Mouse (Mus musculus): Measurements from ENCODE around the gene Itih3. TPM values are rescaled to one million over a fixed set of nuclear protein-coding genes. Genes with fewer than 3 reads are reported as not detected.

Itih3 gene
- polyA plus RNA-seq, 1 experiment from 2014 or later = 0.58 TPM

- H3K9me3 ChIP-seq (ENCODE audit: control insufficient read depth, low read length) = no peaks in the 10 kb centered on the region
- no peak overlapping the region for H3K27ac ChIP-seq (ENCODE audit: low read length)
- no peak overlapping the region for H3K4me2 ChIP-seq (ENCODE audit: low read length)
- H3K27me3 ChIP-seq (replicated peaks; ENCODE audit: control insufficient read depth, insufficient read depth, low read length) = no peaks in the 10 kb centered on the region
- 86% methylated on average over 17 of the region's 17 CpGs for WGBS
- no peak overlapping the region for H3K4me3 ChIP-seq (replicated peaks; ENCODE audit: low read length)
- no peaks in the 10 kb centered on the region for H3K4me1 ChIP-seq (replicated peaks; ENCODE audit: control insufficient read depth, insufficient read depth, low read length)
- no peak overlapping the region for H3K9ac ChIP-seq (replicated peaks; ENCODE audit: low read depth, low read length)
- ATAC-seq = no peak
- no peaks in the 10 kb centered on the region for H3K36me3 ChIP-seq (ENCODE audit: control insufficient read depth, insufficient read depth)
Observed at GRCm38 (mm10) chr14:30880811-30881717, 42.5 kb downstream of the Itih3 start.

GRCm38 (mm10) chr14:30880251-30880650, 43.3 kb downstream of the Itih3 start:
- Histone ChIP-seq H3K9ac (replicated peaks; ENCODE audit: low read depth, low read length) (no peak overlapping the region), H3K9me3 (ENCODE audit: control insufficient read depth, low read length) (no peaks in the 10 kb centered on the region), H3K4me1 (replicated peaks; ENCODE audit: control insufficient read depth, insufficient read depth, low read length) (no peaks in the 10 kb centered on the region), H3K4me3 (replicated peaks; ENCODE audit: low read length) (no peak overlapping the region), H3K27ac (ENCODE audit: low read length) (no peak overlapping the region), H3K27me3 (replicated peaks; ENCODE audit: control insufficient read depth, insufficient read depth, low read length) (no peaks in the 10 kb centered on the region), H3K4me2 (ENCODE audit: low read length) (no peak overlapping the region), H3K36me3 (ENCODE audit: control insufficient read depth, insufficient read depth) (no peaks in the 10 kb centered on the region)
- ATAC-seq = no peak
- WGBS = 74% methylated on average over 8 of the region's 8 CpGs

- Histone ChIP-seq H3K4me2 (ENCODE audit: low read length) (no peak overlapping the region), H3K36me3 (ENCODE audit: control insufficient read depth, insufficient read depth) (no peaks in the 10 kb centered on the region), H3K27ac (ENCODE audit: low read length) (no peak overlapping the region), H3K4me3 (replicated peaks; ENCODE audit: low read length) (no peak overlapping the region), H3K27me3 (replicated peaks; ENCODE audit: control insufficient read depth, insufficient read depth, low read length) (no peaks in the 10 kb centered on the region), H3K9ac (replicated peaks; ENCODE audit: low read depth, low read length) (no peak overlapping the region), H3K9me3 (ENCODE audit: control insufficient read depth, low read length) (no peaks in the 10 kb centered on the region), H3K4me1 (replicated peaks; ENCODE audit: control insufficient read depth, insufficient read depth, low read length) (no peaks in the 10 kb centered on the region)
- 62% methylated on average over 9 of the region's 9 CpGs for WGBS
- no peak for ATAC-seq
Observed at GRCm38 (mm10) chr14:30879794-30880193, 43.8 kb downstream of the Itih3 start.

- H3K4me2 ChIP-seq (ENCODE audit: low read length) = no peak within 1 kb of the TSS
- no peak within 1 kb of the TSS for H3K27ac ChIP-seq (ENCODE audit: low read length)
- no peak within 1 kb of the TSS for H3K4me3 ChIP-seq (replicated peaks; ENCODE audit: low read length)
- WGBS = 63% methylated on average over 11 of the region's 11 CpGs
- no peaks in the 10 kb centered on the region for H3K4me1 ChIP-seq (replicated peaks; ENCODE audit: control insufficient read depth, insufficient read depth, low read length)
- H3K9me3 ChIP-seq (ENCODE audit: control insufficient read depth, low read length) = no peaks in the 10 kb centered on the region
- H3K9ac ChIP-seq (replicated peaks; ENCODE audit: low read depth, low read length) = no peak within 1 kb of the TSS
- peak; percentile 36; the same call in 1 of the 2 replicates for ATAC-seq
- H3K27me3 ChIP-seq (replicated peaks; ENCODE audit: control insufficient read depth, insufficient read depth, low read length) = no peaks in the 10 kb centered on the region
- H3K36me3 ChIP-seq (ENCODE audit: control insufficient read depth, insufficient read depth) = no peaks in the 10 kb centered on the region
Observed at GRCm38 (mm10) chr14:30878958-30879571, 44.5 kb downstream of the Itih3 start, which contains the start of gene Mustn1. Gene Mustn1, plus strand, starts transcription at chr14:30879200.

DNA sequence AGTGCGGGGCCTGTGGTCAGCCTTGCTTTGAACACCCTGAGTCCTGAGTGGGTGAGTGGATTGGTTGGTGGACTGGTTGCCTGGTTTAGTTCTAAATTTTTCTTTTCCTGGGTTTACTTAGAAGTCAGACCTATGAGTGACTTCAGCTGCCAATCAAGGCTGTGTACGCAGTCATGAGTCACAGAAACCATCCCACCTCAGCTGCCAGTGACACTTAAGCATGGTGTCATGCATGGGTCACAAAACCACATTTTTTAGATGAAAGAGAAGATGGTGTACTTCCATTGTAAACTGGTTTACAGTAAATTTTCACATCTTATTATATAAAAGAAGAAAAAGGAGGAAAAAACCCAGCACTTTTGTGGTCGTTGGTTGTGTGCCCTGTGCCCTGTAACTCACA, 45.7 kb downstream of the Itih3 start:
- Histone ChIP-seq H3K36me3 (ENCODE audit: control insufficient read depth, insufficient read depth) (0 out of 2 replicates have a peak, but pooled peaks cover under 1% of the 10 kb centered on the region), H3K9ac (replicated peaks; ENCODE audit: low read depth, low read length) (no peak overlapping the region), H3K27me3 (replicated peaks; ENCODE audit: control insufficient read depth, insufficient read depth, low read length) (no peaks in the 10 kb centered on the region), H3K9me3 (ENCODE audit: control insufficient read depth, low read length) (no peaks in the 10 kb centered on the region), H3K4me1 (replicated peaks; ENCODE audit: control insufficient read depth, insufficient read depth, low read length) (no peaks in the 10 kb centered on the region), H3K27ac (ENCODE audit: low read length) (no peak overlapping the region), H3K4me2 (ENCODE audit: low read length) (no peak overlapping the region), H3K4me3 (replicated peaks; ENCODE audit: low read length) (no peak overlapping the region)
- 92% methylated on average over 3 of the region's 3 CpGs for WGBS
- ATAC-seq = no peak

GRCm38 (mm10) chr14:30876451-30876850, 47.1 kb downstream of the Itih3 start:
- no peaks in the 10 kb centered on the region for H3K27me3 ChIP-seq (replicated peaks; ENCODE audit: control insufficient read depth, insufficient read depth, low read length)
- 92% methylated on average over 10 of the region's 10 CpGs for WGBS
- H3K27ac ChIP-seq (ENCODE audit: low read length) = no peak overlapping the region
- 0 out of 2 replicates have a peak, but pooled peaks cover 3% of the 10 kb centered on the region for H3K36me3 ChIP-seq (ENCODE audit: control insufficient read depth, insufficient read depth)
- ATAC-seq = no peak
- H3K9me3 ChIP-seq (ENCODE audit: control insufficient read depth, low read length) = no peaks in the 10 kb centered on the region
- no peak overlapping the region for H3K4me3 ChIP-seq (replicated peaks; ENCODE audit: low read length)
- H3K4me2 ChIP-seq (ENCODE audit: low read length) = no peak overlapping the region
- H3K9ac ChIP-seq (replicated peaks; ENCODE audit: low read depth, low read length) = no peak overlapping the region
- no peaks in the 10 kb centered on the region for H3K4me1 ChIP-seq (replicated peaks; ENCODE audit: control insufficient read depth, insufficient read depth, low read length)

DNA sequence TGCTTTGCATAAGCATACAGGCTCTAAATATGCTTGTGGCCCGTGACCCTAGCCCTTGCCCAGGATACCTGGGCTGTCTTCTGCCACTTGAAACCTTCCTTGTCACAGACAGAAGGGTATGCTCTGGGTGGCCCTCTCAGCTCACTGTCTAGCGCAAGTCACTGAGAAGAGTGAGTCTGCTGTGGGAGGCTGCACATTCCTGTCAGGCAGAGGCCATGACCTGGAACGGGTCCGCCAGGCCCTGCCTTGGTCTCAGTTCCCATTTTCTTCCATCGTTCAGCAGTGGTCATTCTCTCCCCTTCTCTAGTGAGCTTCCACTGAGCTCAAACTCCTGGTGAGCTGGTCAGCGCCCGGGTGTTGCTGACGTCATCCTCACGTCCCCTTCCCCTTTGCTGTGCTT, 47.6 kb downstream of the Itih3 start:
- H3K4me3 ChIP-seq (replicated peaks; ENCODE audit: low read length) = no peak overlapping the region
- H3K27me3 ChIP-seq (replicated peaks; ENCODE audit: control insufficient read depth, insufficient read depth, low read length) = no peaks in the 10 kb centered on the region
- no peak overlapping the region for H3K4me2 ChIP-seq (ENCODE audit: low read length)
- ATAC-seq = no peak
- no peak overlapping the region for H3K27ac ChIP-seq (ENCODE audit: low read length)
- 0 out of 2 replicates have a peak, but pooled peaks cover 3% of the 10 kb centered on the region for H3K36me3 ChIP-seq (ENCODE audit: control insufficient read depth, insufficient read depth)
- no peak overlapping the region for H3K9ac ChIP-seq (replicated peaks; ENCODE audit: low read depth, low read length)
- WGBS = 88% methylated on average over 9 of the region's 9 CpGs
- H3K9me3 ChIP-seq (ENCODE audit: control insufficient read depth, low read length) = no peaks in the 10 kb centered on the region
- H3K4me1 ChIP-seq (replicated peaks; ENCODE audit: control insufficient read depth, insufficient read depth, low read length) = no peaks in the 10 kb centered on the region

DNA sequence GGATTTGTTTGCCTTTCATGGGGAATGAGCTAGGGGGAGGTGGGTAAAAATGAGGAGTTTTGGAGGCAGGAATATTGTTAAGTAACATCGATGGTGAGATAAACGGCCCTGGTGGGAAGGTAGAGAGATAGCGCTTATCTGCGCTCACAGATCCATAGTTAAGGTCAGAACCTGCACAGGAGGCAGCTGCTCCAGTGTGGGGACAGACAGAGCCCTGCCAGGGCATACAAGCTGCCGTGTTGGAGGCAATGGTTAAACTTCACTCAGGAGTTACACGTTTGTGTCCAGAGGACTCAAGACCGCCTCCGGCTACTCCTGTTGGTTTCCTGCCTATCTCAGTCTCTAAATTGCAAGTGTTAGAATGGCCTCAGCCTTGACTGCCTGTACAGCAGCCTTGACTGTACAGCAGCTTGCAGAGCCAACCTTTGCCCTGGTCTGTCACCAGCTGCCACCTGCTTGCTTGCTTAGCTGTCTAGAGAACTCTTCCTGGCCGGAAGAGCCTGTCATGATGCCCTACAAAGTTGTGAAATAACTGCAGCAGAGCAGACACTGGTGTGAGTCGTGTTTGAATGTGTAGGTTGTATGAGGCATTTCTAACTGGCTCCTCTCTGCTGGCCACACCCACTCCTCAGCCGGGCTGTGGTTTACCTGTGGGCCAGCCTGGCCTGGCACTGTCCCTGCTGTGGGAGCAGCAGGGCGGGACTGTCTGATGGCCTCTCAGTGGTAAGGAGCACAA, 48.3 kb downstream of the Itih3 start:
- Histone ChIP-seq H3K36me3 (ENCODE audit: control insufficient read depth, insufficient read depth) (0 out of 2 replicates have a peak, but pooled peaks cover 3% of the 10 kb centered on the region), H3K4me3 (replicated peaks; ENCODE audit: low read length) (no peak overlapping the region), H3K9ac (replicated peaks; ENCODE audit: low read depth, low read length) (no peak overlapping the region), H3K4me2 (ENCODE audit: low read length) (no peak overlapping the region), H3K4me1 (replicated peaks; ENCODE audit: control insufficient read depth, insufficient read depth, low read length) (no peaks in the 10 kb centered on the region), H3K9me3 (ENCODE audit: control insufficient read depth, low read length) (no peaks in the 10 kb centered on the region), H3K27me3 (replicated peaks; ENCODE audit: control insufficient read depth, insufficient read depth, low read length) (no peaks in the 10 kb centered on the region), H3K27ac (ENCODE audit: low read length) (no peak overlapping the region)
- no peak for ATAC-seq
- WGBS = 86% methylated on average over 12 of the region's 12 CpGs
